Mouse (Mus musculus): ENCODE data around the gene B3galt1.

DNA sequence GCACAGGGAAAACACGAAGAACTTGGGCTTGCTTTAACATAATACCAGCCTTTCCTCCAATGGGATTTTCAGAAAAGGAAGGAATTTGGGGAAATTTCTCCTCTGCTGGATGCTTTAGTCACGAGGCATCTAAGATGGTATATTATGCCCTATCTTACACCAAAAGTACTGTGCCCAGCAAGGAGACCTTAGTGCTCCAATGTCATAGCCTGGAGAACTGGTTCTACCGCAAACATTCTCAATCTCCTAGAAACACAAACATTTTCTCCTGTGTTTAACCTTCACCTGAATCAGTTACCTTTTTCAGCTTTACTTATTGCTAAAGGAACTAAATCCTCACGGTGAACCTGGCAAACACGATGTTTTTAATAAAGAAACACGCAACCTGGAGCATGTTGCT, 486.8 kb downstream of the B3galt1 start:
- TF ChIP-seq POLR2A (IDR thresholded peaks at IDR 0.05; ENCODE audit: insufficient read depth, low read length) (no peak), CTCF (IDR thresholded peaks at IDR 0.05; ENCODE audit: low read depth, low read length) (no peak)
